ENCODE assay signal across 17 mouse cellular contexts in genomic region chr12:25125239-25125776, GRCm38 (mm10). TPM values are rescaled to one million over a fixed set of nuclear protein-coding genes. Genes with fewer than 3 reads are reported as not detected.
A peak's percentile ranks its signal among the peaks of the same experiment; 100 is the strongest.
DNase-seq lines count a peak whose midpoint lies in the region; ATAC-seq and TF ChIP-seq lines count a peak whose summit lies in the region.
"Had no signal": no experiment of that assay in that cellular context is flagged by ENCODE, and none has a peak within 500 bp of the region (broad histone marks: within the 10 kb centered on the region; RNA-seq: fewer than 3 reads in every experiment).

No protein-coding gene starts in this region.

- H3K27me3 ChIP-seq in hindbrain, embryonic 10.5 days (ENCODE audit: insufficient read depth, poor library complexity, severe bottlenecking), result peaks cover 5% of the 10 kb centered on the region
- H3K27me3 ChIP-seq in hindbrain, postnatal 0 days (ENCODE audit: insufficient read depth, low read length), result no peaks in the 10 kb centered on the region
- H3K27me3 ChIP-seq in forebrain, embryonic 13.5 days, result no peaks in the 10 kb centered on the region
- no peaks in the 10 kb centered on the region for H3K27me3 ChIP-seq in liver, embryonic 12.5 days (replicated peaks)
- H3K27me3 ChIP-seq: embryonic facial prominence, embryonic 15.5 days; heart, embryonic 15.5 days; limb, embryonic 15.5 days had no signal

- no peak for ATAC-seq in hindbrain, postnatal 0 days
- ATAC-seq in forebrain, embryonic 13.5 days, result no peak
- ATAC-seq in liver, embryonic 12.5 days, result no peak

- H3K9ac ChIP-seq in hindbrain, postnatal 0 days (replicated peaks; ENCODE audit: low read length), result no peak overlapping the region
- H3K9ac ChIP-seq in forebrain, embryonic 13.5 days, result no peak overlapping the region
- no peak overlapping the region for H3K9ac ChIP-seq in liver, embryonic 12.5 days
- H3K9ac ChIP-seq: embryonic facial prominence, embryonic 15.5 days; heart, embryonic 15.5 days; limb, embryonic 15.5 days had no signal

- WGBS in hindbrain, embryonic 10.5 days, result 10% methylated on average over 16 of the region's 16 CpGs
- WGBS in hindbrain, postnatal 0 days, result 33% methylated on average over 16 of the region's 16 CpGs
- 9% methylated on average over 16 of the region's 16 CpGs for WGBS in forebrain, embryonic 13.5 days
- 59% methylated on average over 16 of the region's 16 CpGs for WGBS in liver, embryonic 12.5 days (ENCODE audit: insufficient replicate concordance)

- H3K4me2 ChIP-seq in hindbrain, postnatal 0 days (ENCODE audit: low read depth, low read length), result no peak overlapping the region
- H3K4me2 ChIP-seq in forebrain, embryonic 13.5 days, result peak overlapping the region; percentile 43
- H3K4me2 ChIP-seq in liver, embryonic 12.5 days, result no peak overlapping the region
- H3K4me2 ChIP-seq: embryonic facial prominence, embryonic 15.5 days; heart, embryonic 15.5 days; limb, embryonic 15.5 days had no signal

- H3K9me3 ChIP-seq in hindbrain, embryonic 10.5 days, result peaks cover 8% of the 10 kb centered on the region
- no peaks in the 10 kb centered on the region for H3K9me3 ChIP-seq in hindbrain, postnatal 0 days (ENCODE audit: low read length)
- H3K9me3 ChIP-seq in forebrain, embryonic 13.5 days (replicated peaks), result no peaks in the 10 kb centered on the region; the same call in 1 of the 2 replicates
- no peaks in the 10 kb centered on the region for H3K9me3 ChIP-seq in liver, embryonic 12.5 days (replicated peaks)
- H3K9me3 ChIP-seq: embryonic facial prominence, embryonic 15.5 days; heart, embryonic 15.5 days; limb, embryonic 15.5 days had no signal

- peak overlapping the region; percentile 89 for H3K27ac ChIP-seq in hindbrain, embryonic 10.5 days
- H3K27ac ChIP-seq in hindbrain, postnatal 0 days, result no peak overlapping the region
- peak overlapping the region; percentile 81 for H3K27ac ChIP-seq in forebrain, embryonic 13.5 days
- H3K27ac ChIP-seq in liver, embryonic 12.5 days, result no peak overlapping the region
- H3K27ac ChIP-seq: embryonic facial prominence, embryonic 15.5 days; gastrocnemius, adult 2 months; heart, embryonic 15.5 days; layer of hippocampus, adult 2 months; limb, embryonic 15.5 days had no signal

- H3K36me3 ChIP-seq in hindbrain, embryonic 10.5 days, result no peaks in the 10 kb centered on the region
- H3K36me3 ChIP-seq in hindbrain, postnatal 0 days (ENCODE audit: insufficient read depth, low read length), result no peaks in the 10 kb centered on the region
- no peaks in the 10 kb centered on the region for H3K36me3 ChIP-seq in forebrain, embryonic 13.5 days (ENCODE audit: poor library complexity, severe bottlenecking)
- H3K36me3 ChIP-seq in liver, embryonic 12.5 days, result no peaks in the 10 kb centered on the region
- H3K36me3 ChIP-seq: embryonic facial prominence, embryonic 15.5 days; heart, embryonic 15.5 days; limb, embryonic 15.5 days had no signal

- intact Hi-C loops in heart, postnatal 25 days (cut with DNase I), result loop anchor here (1.0 kb wide), 1 partner anchor 11 kb away; no protein-coding TSS in a partner anchor

- peaks cover 84% of the 10 kb centered on the region for H3K4me1 ChIP-seq in hindbrain, embryonic 10.5 days (replicated peaks)
- no peaks in the 10 kb centered on the region; the same call in 1 of the 2 replicates for H3K4me1 ChIP-seq in hindbrain, postnatal 0 days (ENCODE audit: insufficient read depth, low read length)
- H3K4me1 ChIP-seq in forebrain, embryonic 13.5 days, result peaks cover 46% of the 10 kb centered on the region
- H3K4me1 ChIP-seq in liver, embryonic 12.5 days, result peaks cover 30% of the 10 kb centered on the region

- peak; percentile 48 for DNase-seq in hindbrain, embryonic 10.5 days (ENCODE audit: low spot score)
- no peak for DNase-seq in hindbrain, postnatal 0 days (ENCODE audit: low spot score)
- peak; percentile 43 for DNase-seq in mesoderm, embryonic 11.5 days (ENCODE audit: low read depth, low spot score)
- DNase-seq in retina, postnatal 1 day, result peak; percentile 14
- DNase-seq in Muller cell, postnatal 12 days (ENCODE audit: inconsistent ontology term), result no peak
- DNase-seq in heart, postnatal 25 days (ENCODE audit: low spot score), result no peak
- DNase-seq: adrenal gland, postnatal 14 days; gastrocnemius, adult 2 months; kidney, adult 18-20 months; lung, postnatal 10 days; right cerebral cortex, postnatal 14 days had no signal

- TF ChIP-seq CTCF in hindbrain, postnatal 0 days (IDR thresholded peaks at IDR 0.05; ENCODE audit: low read depth), result no peak

- peak overlapping the region; percentile 29 for H3K4me3 ChIP-seq in hindbrain, embryonic 10.5 days
- H3K4me3 ChIP-seq in hindbrain, postnatal 0 days (ENCODE audit: low read length), result no peak overlapping the region
- no peak overlapping the region for H3K4me3 ChIP-seq in forebrain, embryonic 13.5 days
- H3K4me3 ChIP-seq in liver, embryonic 12.5 days, result no peak overlapping the region
- H3K4me3 ChIP-seq: embryonic facial prominence, embryonic 15.5 days; gastrocnemius, adult 2 months; heart, embryonic 15.5 days; layer of hippocampus, adult 2 months; limb, embryonic 15.5 days had no signal

RNA-seq across cellular contexts. Expression of gene Id2, which starts 28.4 kb away (rescaled TPM):
- 360 and 369 TPM in 2 replicates for polyA plus RNA-seq in hindbrain, embryonic 10.5 days (2016; fragmentation: Nextera tagmentation; extraction: Ambion mirVana)
- total RNA-seq in hindbrain, postnatal 0 days (2014; rRNA removed), result 202 and 242 TPM in 2 replicates
- 518 and 585 TPM in 2 replicates for polyA plus RNA-seq in hindbrain, postnatal 0 days (2015; fragmentation: Nextera tagmentation; extraction: Ambion mirVana)
- polyA plus RNA-seq in forebrain, embryonic 13.5 days (2015; fragmentation: Nextera tagmentation; extraction: Ambion mirVana), result 195 and 253 TPM in 2 replicates
- polyA plus RNA-seq in liver, embryonic 12.5 days (2016; fragmentation: Nextera tagmentation; extraction: Ambion mirVana), result 111 and 112 TPM in 2 replicates
- total RNA-seq in heart, postnatal 25 days (2021), result 10 to 100 TPM; 12.6 TPM

Comparison
In these comparisons a context has a peak if more than half of its experiments do, and no peak if none do; other contexts are left out.
1. DNase-seq: peak in hindbrain, embryonic 10.5 days (single experiment), mesoderm, embryonic 11.5 days (single experiment) and retina, postnatal 1 day (single experiment); none in hindbrain, postnatal 0 days (single experiment), Muller cell, postnatal 12 days (single experiment) and heart, postnatal 25 days (single experiment).
2. H3K27ac ChIP-seq: peak in hindbrain, embryonic 10.5 days (single experiment) and forebrain, embryonic 13.5 days (single experiment); none in hindbrain, postnatal 0 days (single experiment) and liver, embryonic 12.5 days (single experiment).